Mouse (Mus musculus): ENCODE results near the gene Npl.
A peak's percentile ranks its signal among the peaks of the same experiment; 100 is the strongest.

Gene Npl

DNA sequence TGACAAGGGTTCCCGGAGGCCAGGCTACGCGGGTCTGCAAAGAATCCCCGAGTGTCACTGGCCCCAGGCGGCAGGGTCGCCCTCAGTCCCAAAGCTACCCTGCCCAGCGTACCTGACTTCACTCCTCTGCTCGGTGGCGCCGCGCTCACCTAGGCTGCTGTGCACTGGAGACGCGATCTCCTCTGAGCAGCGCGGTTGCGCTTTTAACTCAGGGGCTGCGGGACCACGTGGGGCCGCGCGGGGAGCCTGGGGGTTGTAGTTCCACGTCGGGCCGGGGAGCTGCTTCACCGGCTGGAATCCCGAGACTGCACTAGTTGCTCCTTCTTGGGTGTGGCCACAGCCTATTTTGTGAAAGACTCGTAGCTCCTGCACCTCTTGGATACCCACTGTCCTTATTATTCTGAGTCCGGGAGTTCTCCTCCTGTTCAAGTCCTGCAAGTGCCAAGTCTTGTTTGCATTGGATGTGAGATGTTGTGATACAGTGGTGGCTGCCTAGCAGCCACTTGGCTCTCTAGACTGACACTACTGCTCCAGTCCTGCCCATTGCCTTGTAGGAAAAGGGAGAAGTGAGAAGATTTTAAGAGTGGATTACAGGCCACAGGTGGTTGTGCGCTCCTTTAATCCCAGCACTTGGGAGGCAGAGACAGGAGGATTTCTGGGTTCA lies at the start of gene Npl:
TSS of gene Npl (minus strand) at position 510 of the 664 bp plus-strand sequence.
- DNase-seq (ENCODE audit: low read depth), result peak; percentile 51

DNA sequence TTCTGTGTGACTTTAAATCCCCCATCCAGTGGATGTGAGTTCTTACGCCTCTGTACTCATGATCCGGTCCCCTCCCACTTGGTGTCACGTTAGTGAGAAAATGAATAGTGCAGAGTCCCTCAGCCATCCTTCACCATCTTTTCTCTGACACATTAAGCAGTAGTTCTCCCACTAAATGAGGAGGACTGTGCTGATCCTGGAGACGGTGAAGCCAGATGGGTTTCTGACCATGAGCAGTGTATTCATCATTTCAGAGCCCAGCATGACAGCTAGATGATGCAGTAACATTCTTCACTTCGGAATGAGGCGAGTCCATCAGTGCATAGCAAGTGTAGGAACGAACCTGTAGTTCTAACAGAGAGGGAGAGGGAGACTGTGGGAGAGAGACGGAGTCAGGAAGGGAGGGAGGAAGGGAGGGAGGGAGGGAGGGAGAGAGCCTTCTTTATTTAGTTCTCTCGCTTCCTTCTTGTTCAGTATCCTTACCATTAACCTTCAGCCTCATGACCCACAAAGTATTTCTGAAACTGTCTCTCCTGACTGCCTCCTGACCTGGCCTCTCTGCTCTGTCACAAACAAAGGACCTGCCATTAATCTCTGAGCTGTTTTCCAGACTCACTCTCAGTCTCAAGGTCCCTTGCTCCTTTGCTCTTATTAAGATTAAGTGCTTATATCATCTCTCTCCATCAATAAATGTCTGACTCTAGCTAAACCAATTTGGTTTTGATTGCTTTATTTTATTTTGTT lies 49.6 kb upstream of the Npl start:
- DNase-seq (ENCODE audit: low read depth), result no peak

DNA sequence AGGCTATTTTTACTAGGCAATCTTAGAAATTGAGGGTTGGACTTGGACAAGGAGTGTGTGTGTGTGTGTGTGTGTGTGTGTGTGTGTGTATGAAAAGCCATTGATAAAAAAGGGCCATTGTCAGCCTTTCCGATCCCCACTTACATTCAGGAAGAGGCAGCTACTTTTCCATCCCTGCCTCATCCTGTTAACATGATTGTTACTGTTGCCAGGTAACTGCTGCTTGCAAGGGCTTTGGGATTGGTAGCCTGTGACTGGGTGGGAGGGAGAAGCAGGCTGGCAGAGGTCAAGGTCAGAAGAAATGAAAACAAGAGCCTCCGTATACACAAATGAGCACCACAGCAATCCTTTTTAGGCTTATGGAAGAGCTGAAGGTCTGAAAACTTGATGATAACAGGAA lies 48.9 kb upstream of the Npl start:
- no peak for DNase-seq (ENCODE audit: low read depth)

DNA sequence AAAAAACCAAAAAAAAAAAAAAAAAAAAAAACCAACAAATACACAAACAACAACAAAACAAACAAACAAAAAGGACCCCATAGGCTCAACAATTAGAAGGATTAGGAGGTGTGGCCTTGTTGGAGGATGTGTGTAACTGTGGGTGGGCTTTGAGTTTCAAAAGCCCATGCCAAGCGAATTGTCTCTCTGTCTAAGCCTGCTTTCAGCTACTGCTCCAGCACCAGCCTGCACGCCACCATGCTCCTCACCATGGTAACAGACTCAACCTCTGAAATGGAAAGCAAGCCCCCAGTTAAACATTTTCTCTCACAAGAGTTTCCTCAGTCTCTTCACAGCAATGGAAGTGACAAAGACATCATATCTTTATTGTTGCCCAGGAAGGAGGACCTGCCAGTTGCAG lies 43.8 kb upstream of the Npl start:
- no peak for DNase-seq (ENCODE audit: low read depth)

DNA sequence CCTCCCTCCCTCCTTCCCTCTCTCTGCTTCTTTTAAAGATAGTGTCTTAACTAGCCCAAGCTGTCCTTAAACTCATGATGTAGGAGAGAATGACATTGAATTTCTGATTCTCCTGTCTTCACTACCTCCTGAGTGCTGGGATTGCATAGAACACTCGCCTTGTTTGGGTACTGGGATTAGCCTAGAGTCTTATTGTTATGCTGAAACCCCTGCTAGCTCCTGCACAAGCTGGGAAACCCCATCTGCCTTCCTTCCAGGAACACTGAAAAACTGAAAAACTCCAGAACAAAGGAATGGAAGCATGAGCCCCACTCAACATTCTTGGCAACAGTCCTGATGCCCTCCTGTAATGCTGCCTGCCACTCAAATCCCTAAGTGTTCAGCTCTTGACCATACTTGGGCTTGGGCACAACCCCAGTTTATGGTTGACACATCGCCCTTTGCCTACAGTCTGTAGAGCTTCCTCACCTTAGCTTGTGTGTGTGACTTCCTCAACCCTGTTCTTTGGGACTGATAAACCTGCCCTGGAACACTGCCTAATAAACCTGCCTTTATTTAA lies 40.4 kb upstream of the Npl start:
- no peak for DNase-seq (ENCODE audit: low read depth)

DNA sequence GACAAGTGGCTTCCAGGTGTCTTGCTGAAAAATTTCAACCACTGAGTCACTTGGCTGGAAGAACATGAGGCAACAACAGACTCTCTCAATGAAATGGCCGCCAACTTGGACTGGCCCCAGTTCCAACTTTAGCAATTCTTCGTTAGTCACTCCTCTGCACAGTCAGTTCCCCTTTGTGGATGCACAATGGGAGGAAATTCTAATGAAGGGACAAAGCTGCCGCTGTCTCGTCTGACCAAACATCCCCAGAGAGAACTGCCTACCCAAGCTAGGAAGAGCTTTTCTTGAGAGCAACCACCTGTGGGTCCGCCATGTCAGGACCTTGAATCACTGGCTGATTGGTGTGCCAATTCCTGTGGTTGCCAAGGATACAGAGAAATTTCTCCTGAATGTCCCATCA lies 38.1 kb upstream of the Npl start:
- no peak for DNase-seq (ENCODE audit: low read depth)

DNA sequence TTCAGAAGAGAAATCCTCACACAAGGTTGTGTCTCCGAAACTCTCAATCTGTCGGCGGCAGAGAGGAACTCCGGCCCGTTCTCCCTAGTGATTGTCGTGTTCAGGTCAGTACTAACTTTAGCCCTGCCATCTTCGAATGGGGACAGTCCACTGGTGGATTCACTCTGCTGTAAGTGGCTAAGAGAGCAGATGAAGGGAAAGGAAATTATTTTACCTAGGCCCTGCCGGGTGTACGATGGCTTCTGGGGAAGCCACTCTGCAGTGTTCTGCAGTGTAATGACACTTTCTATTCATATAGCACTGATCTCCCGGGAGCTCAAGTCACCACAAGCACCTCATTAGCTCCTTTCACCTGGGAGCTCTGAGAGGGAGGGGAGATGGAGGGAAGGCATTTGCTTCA lies 37.0 kb upstream of the Npl start:
- DNase-seq (ENCODE audit: low read depth), result no peak

DNA sequence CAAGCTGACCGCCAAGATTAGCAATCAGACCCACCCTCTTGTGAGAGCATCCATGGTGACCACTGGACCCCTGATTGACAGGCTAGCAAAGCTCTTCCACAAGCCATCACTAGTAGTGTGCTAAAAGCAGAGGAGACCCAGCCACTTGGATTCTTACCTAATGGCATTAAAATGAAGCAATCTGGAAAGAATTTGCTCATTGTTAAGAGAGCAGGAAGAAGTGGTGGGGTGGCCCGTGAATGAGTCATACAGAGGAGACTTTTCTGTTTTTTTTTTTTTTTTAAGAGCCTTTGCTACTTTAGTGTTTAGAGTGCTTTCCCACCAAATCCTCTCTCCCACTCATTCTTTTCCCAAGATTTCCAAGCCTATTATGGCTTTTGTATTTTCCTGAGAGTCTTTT lies 35.9 kb upstream of the Npl start:
- no peak for DNase-seq (ENCODE audit: low read depth)

DNA sequence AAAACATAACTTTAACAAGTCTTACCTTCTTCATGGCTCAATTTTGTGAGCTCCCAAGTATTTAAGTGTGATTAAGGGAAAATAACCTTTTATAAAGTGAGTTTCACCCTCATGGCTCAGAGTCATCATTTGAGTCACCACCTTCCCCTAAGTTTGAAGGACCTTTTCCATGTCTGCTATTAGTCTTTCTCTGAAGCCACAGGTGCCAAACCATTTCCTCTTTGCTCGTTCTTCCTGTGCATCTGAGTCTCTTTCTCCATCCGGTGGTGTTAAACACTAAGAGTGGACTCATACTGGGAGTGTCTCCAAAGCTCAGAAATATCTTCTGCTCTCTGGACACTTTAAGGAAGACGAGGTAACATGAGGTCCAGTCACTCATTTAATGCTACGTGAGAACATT lies 33.3 kb upstream of the Npl start:
- DNase-seq (ENCODE audit: low read depth), result no peak

DNA sequence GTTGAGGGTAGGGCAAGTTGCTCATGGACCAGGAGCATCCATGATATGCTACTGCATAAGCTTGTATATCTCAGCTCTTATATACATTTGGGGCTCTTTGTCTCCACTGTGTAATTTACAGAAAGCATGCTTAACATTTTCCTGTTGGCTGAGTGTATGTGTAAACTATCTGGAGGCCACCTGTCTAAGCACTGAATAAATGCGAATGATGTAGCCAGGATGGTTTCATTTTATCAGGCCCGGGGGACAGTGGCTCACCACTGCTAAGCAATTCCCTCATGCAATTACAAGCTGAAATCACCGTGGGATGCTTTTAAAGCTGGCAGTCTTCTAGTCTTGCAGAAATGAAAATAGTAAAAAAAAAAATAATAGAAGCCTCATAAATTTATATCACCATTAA lies 24.9 kb upstream of the Npl start:
- no peak for DNase-seq (ENCODE audit: low read depth)

DNA sequence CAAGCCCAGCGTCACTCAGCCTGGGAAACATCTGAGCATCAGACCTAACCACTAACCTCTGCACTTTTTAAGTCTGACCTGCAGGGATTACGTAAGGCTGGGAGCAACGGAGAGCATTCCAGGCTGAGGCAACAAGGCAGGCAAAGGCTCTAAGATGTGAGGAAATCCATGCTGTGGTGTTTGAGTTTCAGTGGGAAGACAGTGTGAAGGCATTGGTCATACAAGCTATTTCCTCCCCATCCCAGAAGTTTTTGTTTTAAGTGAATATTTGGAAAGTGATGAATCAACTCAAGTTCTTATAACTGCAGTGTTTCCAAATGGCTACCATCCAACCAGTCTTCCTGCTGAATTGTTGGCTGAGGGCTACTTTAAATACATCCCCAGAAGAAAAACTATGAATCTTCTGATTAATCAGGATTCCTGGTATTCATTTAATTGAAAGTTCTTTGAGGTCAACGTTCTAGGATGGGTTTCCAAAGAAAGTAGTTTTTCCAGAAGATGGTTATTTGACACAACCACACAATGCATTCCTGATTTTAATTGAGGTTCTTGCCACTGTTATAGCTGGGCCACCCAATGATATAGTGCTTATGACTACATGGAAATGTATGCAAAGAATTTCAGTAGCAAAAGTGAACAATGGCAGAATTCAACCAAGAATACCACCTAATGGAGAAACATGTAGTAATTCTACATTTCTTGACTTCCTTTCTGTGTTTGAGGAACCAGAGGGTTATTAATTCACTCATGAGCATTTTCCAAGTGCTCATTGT lies 22.6 kb upstream of the Npl start:
- DNase-seq (ENCODE audit: low read depth), result no peak

DNA sequence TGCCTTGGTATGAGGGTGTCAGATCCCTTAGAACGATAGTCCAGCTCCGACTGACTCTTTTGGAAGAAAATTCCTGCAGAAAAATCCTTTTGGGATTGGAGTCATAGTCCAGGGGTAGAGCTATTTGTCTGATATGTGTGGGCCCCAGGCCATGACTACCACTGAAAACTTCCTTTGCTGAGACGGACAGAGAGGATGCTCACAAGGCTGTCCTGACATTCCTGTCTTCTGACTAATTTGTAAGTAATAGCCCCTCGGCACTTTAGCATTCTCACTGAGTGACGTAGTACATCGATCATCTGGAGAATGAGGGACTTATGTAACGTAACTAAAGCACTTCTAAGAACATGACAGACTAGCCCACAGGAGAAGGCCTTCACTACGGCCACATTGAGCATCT lies 15.9 kb upstream of the Npl start:
- no peak for DNase-seq (ENCODE audit: low read depth)

DNA sequence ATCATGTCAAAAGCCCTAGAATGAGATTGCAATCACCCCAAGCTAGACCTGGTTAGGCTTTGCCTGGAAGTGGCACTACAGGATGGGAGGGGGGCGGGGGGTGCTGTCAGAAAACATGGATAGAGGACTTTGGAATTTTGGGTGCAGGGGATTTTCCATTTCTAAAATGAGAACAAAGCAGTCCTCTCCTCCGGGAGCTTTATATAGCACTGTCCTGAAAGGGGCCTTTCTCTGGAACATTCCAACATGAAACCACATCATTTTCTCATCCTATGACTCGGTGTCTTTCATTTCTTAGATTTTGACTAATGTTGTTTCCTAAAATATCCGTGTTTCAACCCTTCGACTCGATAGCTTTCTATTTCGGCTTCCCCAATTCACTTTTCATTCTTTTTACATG lies 14.9 kb upstream of the Npl start:
- no peak for DNase-seq (ENCODE audit: low read depth)

DNA sequence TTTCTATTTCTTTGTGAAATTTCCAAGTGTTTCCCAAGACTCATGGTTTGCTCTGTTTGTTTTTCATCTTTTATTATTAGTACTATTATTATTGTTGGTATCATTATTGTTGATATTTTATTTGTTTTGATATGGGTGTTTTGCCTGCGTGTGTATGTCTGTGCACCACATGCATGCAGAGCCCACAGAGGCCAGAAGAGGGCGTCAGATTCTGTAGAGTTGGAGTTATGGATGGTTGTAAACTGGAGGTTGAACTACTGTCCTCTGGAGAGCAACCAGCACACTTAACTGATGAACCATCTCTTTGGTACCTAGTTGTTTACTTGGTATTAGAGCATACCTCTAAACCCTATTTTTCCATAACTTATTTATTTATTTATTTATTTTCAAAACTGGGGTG lies 13.8 kb upstream of the Npl start:
- no peak for DNase-seq (ENCODE audit: low read depth)

DNA sequence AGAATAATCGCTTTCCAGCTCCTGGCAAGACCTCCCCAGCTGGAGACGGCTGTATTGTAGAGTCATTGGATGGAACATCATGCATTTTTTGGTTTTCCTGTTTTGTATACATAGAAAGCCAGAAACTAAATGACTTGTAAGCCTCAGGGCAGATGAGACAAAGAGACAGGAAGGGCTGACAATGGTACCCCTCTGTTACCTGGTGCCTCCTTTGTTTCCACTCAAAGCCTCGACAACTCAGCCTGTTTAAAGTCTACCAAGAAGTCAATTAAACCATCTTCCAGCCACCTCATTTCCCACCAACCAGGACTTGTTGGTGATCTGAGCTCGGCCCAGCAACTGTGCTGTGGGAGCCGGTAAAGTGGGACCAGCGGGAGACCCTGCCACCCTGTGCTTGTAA lies 11.0 kb upstream of the Npl start:
- DNase-seq (ENCODE audit: low read depth), result no peak

DNA sequence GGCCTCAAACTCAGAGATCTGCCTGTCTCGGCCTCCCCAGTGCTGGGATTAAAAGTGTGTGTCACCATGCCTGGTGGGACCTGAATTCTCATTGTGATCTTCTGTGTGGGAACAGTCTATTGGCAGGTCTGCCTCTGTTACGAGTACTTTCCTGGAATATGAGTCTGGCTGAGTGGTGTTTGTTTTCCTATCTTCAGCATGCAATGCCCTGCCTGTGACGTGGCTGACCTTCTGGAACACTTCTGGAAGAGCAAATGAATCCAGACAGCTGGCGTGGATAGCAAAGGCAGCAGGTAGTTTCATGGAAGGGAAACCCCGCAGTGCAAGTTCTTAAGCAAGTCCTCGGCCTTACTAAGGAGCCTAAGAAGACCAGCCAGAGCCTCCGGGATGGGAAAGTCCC lies 9.9 kb upstream of the Npl start:
- DNase-seq (ENCODE audit: low read depth), result no peak

DNA sequence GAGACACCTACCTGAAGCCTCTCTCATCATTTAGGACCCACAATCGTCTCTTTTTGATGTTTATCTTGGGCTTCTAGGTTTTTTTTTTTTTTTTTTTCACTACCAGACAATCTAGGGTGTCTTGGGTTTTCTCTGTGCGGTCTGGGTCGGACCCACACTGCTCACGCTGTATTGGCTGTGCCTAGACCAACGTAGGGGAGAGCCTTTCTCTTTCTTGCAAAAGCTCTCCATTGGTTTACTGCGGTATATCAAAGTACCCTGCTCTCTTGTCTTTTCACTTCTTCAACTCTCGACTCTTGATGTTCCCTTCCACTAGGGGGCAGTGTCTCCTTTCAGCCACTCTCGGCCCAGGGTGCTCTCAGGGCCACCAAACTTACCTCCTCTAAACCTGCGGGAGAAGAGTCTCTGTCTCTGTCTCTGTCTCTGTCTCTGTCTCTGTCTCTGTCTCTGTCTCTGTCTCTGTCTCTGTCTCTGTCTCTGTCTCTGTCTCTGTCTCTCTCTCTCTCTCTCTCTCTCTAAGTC lies 9.3 kb upstream of the Npl start:
- DNase-seq (ENCODE audit: low read depth), result peak; percentile 68

DNA sequence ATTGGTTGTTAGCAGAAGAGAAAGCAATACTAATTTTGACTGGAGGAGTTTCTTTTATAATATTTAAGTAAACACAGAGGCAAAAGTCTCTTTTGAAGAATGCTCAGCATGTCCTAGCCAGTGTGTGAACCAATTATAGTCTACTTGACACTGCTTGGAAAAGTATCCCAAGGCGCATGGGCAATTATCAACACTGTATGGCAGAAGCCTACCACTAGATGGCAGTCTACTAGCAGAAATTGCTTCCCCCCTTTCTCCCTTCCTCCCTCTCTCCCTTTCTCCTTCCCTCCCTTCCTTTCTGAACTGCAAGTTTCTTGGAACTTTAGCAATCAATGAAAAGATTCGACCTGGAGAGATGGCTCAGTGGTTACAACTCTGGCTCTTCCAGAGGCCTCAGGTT lies 7.1 kb upstream of the Npl start:
- no peak for DNase-seq (ENCODE audit: low read depth)

DNA sequence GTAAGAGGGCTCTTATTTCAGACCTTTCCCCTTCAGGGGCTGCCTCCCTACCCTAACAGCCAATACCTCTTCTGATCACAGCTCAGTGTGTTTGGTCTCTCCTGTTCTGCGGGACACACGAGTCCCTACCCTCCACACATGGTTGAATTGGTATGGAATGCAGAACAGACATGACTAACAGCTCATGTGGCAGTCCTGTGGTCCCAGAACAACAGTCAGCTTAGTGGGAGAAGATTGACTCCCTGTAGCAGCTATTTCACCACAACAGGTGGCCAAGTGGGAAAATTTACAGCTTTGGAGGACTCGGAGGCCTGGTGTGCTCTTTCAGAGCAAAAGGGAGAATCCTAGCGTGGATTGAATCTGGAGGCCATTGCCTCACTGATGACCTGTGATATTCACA lies 6.4 kb upstream of the Npl start:
- no peak for DNase-seq (ENCODE audit: low read depth)

DNA sequence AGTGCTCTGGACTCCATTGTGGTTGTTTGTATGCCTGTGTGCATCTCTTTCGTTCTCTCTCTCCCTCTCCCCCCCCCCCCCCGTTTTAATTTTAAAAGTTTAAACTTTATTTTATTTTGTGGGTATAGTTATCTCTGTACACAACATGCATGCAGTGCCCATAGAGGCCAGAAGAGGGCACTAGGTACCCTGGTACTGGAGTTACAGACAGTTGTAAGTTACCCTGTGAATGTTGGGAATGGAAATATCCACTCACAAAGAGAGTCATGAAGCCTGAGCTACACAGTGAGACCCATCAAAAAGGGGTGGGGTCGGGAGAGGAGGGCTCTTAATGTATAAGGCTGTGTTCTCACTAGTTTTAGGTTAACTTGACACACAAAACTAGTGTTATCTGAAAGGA lies 969 bp upstream of the Npl start:
- DNase-seq (ENCODE audit: low read depth), result peak; percentile 53

DNA sequence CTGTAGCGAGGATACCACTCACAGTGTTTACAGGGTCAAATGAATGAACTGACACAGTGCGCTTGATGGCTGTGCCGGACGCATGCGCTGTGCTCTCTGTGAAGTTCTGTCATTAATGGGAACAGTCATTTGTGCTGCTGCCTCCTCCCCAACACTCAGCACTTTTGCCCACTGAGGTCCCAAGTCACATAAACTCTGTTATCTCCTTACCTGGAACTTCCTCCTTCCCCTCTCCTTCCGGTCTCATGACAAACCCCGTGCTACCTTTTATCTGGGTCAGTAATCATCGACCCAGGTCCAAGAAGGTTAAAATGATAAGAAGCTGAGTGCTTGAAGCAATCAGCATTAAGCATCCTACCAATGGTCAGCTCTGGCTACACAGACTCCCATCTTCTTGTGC lies 2.3 kb downstream of the Npl start:
- no peak for DNase-seq (ENCODE audit: low read depth)

DNA sequence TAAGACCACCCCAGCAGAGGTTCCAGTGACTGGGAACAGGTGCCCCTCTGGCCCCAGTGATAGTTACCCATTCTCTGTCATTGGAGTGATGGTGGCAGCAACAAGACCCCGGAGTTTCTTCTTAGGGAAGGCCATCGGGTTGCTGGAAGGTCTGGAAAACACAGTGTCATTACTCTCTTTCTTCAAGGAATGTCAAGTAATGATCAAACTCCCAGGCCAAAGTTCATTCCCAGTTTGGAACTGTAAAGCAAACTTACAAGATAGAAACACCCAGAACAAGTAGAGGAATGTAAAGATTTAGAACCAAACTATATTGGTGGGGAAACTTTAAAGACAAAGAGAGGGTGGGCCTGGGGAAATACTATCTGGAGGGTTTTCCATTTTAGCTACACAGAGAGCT lies 4.6 kb downstream of the Npl start:
- DNase-seq (ENCODE audit: low read depth), result no peak
